Mouse (Mus musculus): ENCODE measurements around the gene Kctd7. TPM values are rescaled to one million over a fixed set of nuclear protein-coding genes. Genes with fewer than 3 reads are reported as not detected.

The Kctd7 gene
- polyA plus RNA-seq, 1 experiment, result 1.3 TPM

DNA sequence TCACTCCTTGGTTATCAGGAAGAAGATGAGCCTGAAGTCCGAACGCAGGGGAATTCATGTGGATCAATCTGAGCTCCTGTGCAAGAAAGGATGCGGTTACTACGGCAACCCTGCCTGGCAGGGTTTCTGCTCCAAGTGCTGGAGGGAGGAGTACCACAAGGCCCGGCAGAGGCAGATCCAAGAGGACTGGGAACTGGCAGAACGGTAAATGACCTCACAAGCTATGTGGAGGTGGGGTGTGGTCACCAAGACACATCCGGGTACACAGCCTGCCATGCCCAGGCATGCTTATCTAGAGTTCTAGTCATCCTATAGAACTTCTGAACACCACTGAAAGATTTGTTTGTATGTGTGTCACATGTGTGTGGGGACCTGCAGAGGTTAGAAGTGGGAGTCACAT lies 42.7 kb downstream of the Kctd7 start:
- no peak overlapping the region for H3K27ac ChIP-seq (ENCODE audit: insufficient read depth, low read depth, low read length)
- H3K27me3 ChIP-seq (ENCODE audit: control insufficient read depth, insufficient read depth, low read length), result no peaks in the 10 kb centered on the region
- H3K4me3 ChIP-seq (ENCODE audit: low read depth, low read length), result no peak overlapping the region
- H3K4me1 ChIP-seq (ENCODE audit: control insufficient read depth, insufficient read depth, insufficient read length, low read length), result peaks cover 8% of the 10 kb centered on the region; the same call in 1 of the 2 replicates
- TF ChIP-seq POLR2A (IDR thresholded peaks at IDR 0.05; ENCODE audit: low read depth, low read length), result no peak
- no peak for TF ChIP-seq CTCF (IDR thresholded peaks at IDR 0.05; ENCODE audit: extremely low read depth, insufficient read length, insufficient replicate concordance, low read depth, low read length)
- peaks cover 30% of the 10 kb centered on the region for H3K36me3 ChIP-seq (ENCODE audit: control insufficient read depth, insufficient read depth, low read length)
- 63% methylated on average over 7 of the region's 7 CpGs for WGBS

DNA sequence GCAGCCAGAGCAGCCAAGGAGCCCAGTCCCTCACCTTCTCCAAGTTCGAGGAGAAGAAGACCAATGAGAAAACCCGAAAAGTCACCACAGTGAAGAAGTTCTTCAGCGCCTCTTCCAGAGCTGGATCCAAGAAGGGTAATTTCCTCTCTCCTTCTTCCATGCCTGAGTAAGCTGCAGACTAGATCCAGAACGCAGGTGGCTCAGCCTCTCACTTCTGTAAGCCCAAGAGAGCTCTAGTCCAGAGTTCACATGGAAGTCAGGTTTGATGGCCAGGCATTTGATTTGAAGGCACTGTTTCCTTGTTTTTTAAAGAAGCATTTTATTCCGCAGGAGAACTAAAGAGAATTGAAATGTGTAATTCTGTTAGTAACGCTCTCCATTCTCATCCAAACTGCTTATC lies 46.2 kb downstream of the Kctd7 start:
- no peaks in the 10 kb centered on the region; the same call in 1 of the 2 replicates for H3K4me1 ChIP-seq (ENCODE audit: control insufficient read depth, insufficient read depth, insufficient read length, low read length)
- H3K27ac ChIP-seq (ENCODE audit: insufficient read depth, low read depth, low read length), result no peak overlapping the region
- H3K36me3 ChIP-seq (ENCODE audit: control insufficient read depth, insufficient read depth, low read length), result peaks cover 34% of the 10 kb centered on the region
- WGBS, result 92% methylated on average over 6 of the region's 6 CpGs
- no peaks in the 10 kb centered on the region for H3K27me3 ChIP-seq (ENCODE audit: control insufficient read depth, insufficient read depth, low read length)
- TF ChIP-seq POLR2A (IDR thresholded peaks at IDR 0.05; ENCODE audit: low read depth, low read length) (no peak), CTCF (IDR thresholded peaks at IDR 0.05; ENCODE audit: extremely low read depth, insufficient read length, insufficient replicate concordance, low read depth, low read length) (no peak)
- H3K4me3 ChIP-seq (ENCODE audit: low read depth, low read length), result no peak overlapping the region

DNA sequence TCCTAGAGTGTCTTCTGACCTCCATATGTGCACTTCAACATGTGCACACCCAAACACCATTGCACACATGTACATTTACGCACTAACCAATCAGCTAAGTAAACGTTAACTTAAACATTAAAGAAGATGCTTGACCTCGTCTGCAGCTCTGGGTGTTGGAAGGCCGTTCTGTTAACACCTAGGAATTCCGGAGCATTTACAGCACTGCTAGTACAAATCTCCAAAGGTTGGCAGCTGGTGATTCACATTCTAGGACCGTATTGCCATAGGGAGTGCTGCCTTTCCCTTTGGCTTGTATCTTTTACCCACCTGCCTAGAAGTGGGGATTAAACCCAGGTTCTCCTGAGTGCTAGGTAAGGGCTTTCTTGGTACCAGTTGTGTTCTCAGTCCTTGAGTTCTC lies 47.2 kb downstream of the Kctd7 start:
- H3K36me3 ChIP-seq (ENCODE audit: control insufficient read depth, insufficient read depth, low read length), result peaks cover 34% of the 10 kb centered on the region
- no peaks in the 10 kb centered on the region for H3K27me3 ChIP-seq (ENCODE audit: control insufficient read depth, insufficient read depth, low read length)
- no peak overlapping the region for H3K4me3 ChIP-seq (ENCODE audit: low read depth, low read length)
- TF ChIP-seq POLR2A (IDR thresholded peaks at IDR 0.05; ENCODE audit: low read depth, low read length) (no peak), CTCF (IDR thresholded peaks at IDR 0.05; ENCODE audit: extremely low read depth, insufficient read length, insufficient replicate concordance, low read depth, low read length) (no peak)
- H3K27ac ChIP-seq (ENCODE audit: insufficient read depth, low read depth, low read length), result no peak overlapping the region
- 77% methylated on average over 6 of the region's 6 CpGs for WGBS
- no peaks in the 10 kb centered on the region; the same call in 1 of the 2 replicates for H3K4me1 ChIP-seq (ENCODE audit: control insufficient read depth, insufficient read depth, insufficient read length, low read length)

DNA sequence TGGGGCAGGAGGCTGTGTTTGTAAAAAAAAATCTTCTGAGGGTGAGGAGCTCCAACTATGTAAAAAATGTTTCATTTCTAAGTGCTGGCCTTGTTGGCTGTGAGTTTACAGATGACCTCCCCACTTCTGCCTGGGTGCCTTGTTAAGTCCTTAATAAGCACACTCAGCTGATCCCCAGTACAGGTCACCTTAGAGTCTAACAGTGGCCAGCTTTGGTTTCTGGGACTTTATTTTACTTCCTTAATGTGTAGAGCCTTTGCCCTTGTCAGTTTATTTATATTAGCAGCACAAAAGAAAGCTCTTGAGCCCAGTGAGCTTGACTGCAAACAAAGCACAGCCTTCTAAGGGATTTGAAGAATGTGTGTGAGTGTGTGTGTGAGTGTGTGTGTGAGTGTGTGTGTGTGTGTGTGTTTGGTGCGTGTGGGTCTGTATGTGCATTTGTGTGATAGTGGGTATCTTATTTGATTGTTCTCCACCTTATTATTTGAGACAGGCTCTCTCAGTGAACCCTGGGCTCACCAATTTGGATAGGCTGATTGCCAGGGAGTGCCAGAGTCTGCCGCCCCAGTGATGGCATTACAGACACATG lies 47.8 kb downstream of the Kctd7 start:
- H3K27me3 ChIP-seq (ENCODE audit: control insufficient read depth, insufficient read depth, low read length), result no peaks in the 10 kb centered on the region
- TF ChIP-seq CTCF (IDR thresholded peaks at IDR 0.05; ENCODE audit: extremely low read depth, insufficient read length, insufficient replicate concordance, low read depth, low read length) (no peak), POLR2A (IDR thresholded peaks at IDR 0.05; ENCODE audit: low read depth, low read length) (no peak)

DNA sequence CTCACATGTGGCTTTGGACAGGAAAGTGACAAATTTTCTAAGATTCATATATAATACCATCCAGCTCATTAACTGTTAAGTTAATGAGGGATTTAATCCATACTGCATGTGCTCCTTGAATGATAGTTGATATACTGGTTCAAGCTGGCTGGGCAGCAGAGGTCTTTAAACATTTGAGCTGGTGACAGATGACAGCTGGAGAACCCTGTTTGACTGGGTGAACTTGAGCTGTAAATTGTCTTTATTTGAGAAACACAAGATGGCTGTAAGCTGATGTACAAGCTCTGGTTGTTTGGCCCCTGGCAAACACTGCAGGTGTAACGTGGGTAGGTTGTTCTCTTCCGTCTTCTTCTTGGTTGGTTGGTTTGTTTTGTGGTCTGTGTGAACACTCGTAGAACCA lies 49.1 kb downstream of the Kctd7 start:
- Histone ChIP-seq H3K27me3 (ENCODE audit: control insufficient read depth, insufficient read depth, low read length) (no peaks in the 10 kb centered on the region), H3K27ac (ENCODE audit: insufficient read depth, low read depth, low read length) (no peak overlapping the region), H3K36me3 (ENCODE audit: control insufficient read depth, insufficient read depth, low read length) (peaks cover 45% of the 10 kb centered on the region), H3K4me3 (ENCODE audit: low read depth, low read length) (no peak overlapping the region), H3K4me1 (ENCODE audit: control insufficient read depth, insufficient read depth, insufficient read length, low read length) (no peaks in the 10 kb centered on the region; the same call in 1 of the 2 replicates)
- WGBS, result 84% methylated on average over 3 of the region's 3 CpGs
- TF ChIP-seq CTCF (IDR thresholded peaks at IDR 0.05; ENCODE audit: extremely low read depth, insufficient read length, insufficient replicate concordance, low read depth, low read length) (no peak), POLR2A (IDR thresholded peaks at IDR 0.05; ENCODE audit: low read depth, low read length) (no peak)

More for the DNA sequence above, 47.8 kb downstream of the Kctd7 start:
- Histone ChIP-seq H3K4me1 (ENCODE audit: control insufficient read depth, insufficient read depth, insufficient read length, low read length) (no peaks in the 10 kb centered on the region; the same call in 1 of the 2 replicates), H3K27ac (ENCODE audit: insufficient read depth, low read depth, low read length) (no peak overlapping the region), H3K4me3 (ENCODE audit: low read depth, low read length) (no peak overlapping the region), H3K36me3 (ENCODE audit: control insufficient read depth, insufficient read depth, low read length) (peaks cover 38% of the 10 kb centered on the region)
- 35% methylated on average over 2 of the region's 2 CpGs for WGBS

DNA sequence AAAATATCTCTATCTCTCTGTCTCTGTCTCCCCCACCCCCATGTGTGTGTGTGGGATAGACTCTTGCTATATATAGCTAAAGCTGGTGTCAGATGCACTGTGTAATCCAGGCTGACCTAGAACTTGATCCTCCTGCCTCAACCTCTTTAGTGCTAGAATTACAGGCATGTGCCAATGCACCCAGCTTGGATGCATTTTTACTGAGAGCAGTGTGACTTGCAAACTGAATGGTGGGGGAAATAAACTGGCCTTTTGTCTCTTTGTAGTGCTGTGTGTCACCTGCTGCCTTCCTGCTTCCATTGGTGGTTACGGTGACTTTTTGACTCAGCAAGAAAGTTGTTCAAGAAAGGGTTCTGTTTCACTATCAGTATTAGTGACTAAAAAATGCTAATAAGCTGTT lies 51.6 kb downstream of the Kctd7 start:
- TF ChIP-seq CTCF (IDR thresholded peaks at IDR 0.05; ENCODE audit: extremely low read depth, insufficient read length, insufficient replicate concordance, low read depth, low read length) (no peak), POLR2A (IDR thresholded peaks at IDR 0.05; ENCODE audit: low read depth, low read length) (no peak)
- Histone ChIP-seq H3K27ac (ENCODE audit: insufficient read depth, low read depth, low read length) (no peak overlapping the region), H3K27me3 (ENCODE audit: control insufficient read depth, insufficient read depth, low read length) (no peaks in the 10 kb centered on the region), H3K36me3 (ENCODE audit: control insufficient read depth, insufficient read depth, low read length) (peaks cover 41% of the 10 kb centered on the region), H3K4me1 (ENCODE audit: control insufficient read depth, insufficient read depth, insufficient read length, low read length) (no peaks in the 10 kb centered on the region; the same call in 1 of the 2 replicates), H3K4me3 (ENCODE audit: low read depth, low read length) (no peak overlapping the region)
- WGBS, result 83% methylated on average over 1 of the region's 1 CpGs

DNA sequence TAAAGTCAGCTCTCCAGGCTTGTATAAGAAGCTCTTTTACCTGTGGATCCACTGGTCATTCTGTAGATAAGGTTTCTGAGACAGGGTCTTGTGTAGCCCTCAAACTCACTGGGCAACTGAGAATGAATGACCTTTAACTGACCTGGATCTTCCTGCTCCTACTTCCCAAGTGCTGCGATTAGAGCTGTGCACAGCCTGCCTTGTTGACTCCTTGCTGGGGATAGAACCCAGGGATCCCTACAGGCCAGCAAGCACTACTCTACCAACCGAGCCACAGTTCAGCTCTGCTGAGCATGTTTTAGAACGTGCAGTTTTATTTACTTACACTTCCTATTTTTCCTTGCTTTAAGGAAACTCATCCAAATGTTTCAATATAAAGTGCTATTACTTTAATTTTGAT lies 52.8 kb downstream of the Kctd7 start:
- Histone ChIP-seq H3K27ac (ENCODE audit: insufficient read depth, low read depth, low read length) (no peak overlapping the region), H3K4me1 (ENCODE audit: control insufficient read depth, insufficient read depth, insufficient read length, low read length) (no peaks in the 10 kb centered on the region; the same call in 1 of the 2 replicates), H3K27me3 (ENCODE audit: control insufficient read depth, insufficient read depth, low read length) (no peaks in the 10 kb centered on the region), H3K4me3 (ENCODE audit: low read depth, low read length) (no peak overlapping the region), H3K36me3 (ENCODE audit: control insufficient read depth, insufficient read depth, low read length) (peaks cover 36% of the 10 kb centered on the region)
- TF ChIP-seq POLR2A (IDR thresholded peaks at IDR 0.05; ENCODE audit: low read depth, low read length) (no peak), CTCF (IDR thresholded peaks at IDR 0.05; ENCODE audit: extremely low read depth, insufficient read length, insufficient replicate concordance, low read depth, low read length) (no peak)
- WGBS, result 65% methylated on average over 3 of the region's 3 CpGs

Data from small intestine, adult 2 months (tissue).